Mouse (Mus musculus) brain, adult 10 weeks (tissue): ENCODE data around the gene Pigg. TPM values are rescaled to one million over a fixed set of nuclear protein-coding genes. Genes with fewer than 3 reads are reported as not detected.

Experiments used
- polyA plus RNA-seq: library from polyadenylated mRNA; stranded (reverse); fragments of 350-450 nt; fragmentation: Illumina TruSeq; extraction: RNeasy Lipid Tissue Mini Kit (QIAGEN cat#74804); gene quantifications from one replicate; pipeline ENCODE4 v1.2.3, GENCODE M21; 2015; ENCODE audit warnings: low read depth, low replicate concordance

Gene Pigg
- polyA plus RNA-seq = 12.1 TPM

DNA sequence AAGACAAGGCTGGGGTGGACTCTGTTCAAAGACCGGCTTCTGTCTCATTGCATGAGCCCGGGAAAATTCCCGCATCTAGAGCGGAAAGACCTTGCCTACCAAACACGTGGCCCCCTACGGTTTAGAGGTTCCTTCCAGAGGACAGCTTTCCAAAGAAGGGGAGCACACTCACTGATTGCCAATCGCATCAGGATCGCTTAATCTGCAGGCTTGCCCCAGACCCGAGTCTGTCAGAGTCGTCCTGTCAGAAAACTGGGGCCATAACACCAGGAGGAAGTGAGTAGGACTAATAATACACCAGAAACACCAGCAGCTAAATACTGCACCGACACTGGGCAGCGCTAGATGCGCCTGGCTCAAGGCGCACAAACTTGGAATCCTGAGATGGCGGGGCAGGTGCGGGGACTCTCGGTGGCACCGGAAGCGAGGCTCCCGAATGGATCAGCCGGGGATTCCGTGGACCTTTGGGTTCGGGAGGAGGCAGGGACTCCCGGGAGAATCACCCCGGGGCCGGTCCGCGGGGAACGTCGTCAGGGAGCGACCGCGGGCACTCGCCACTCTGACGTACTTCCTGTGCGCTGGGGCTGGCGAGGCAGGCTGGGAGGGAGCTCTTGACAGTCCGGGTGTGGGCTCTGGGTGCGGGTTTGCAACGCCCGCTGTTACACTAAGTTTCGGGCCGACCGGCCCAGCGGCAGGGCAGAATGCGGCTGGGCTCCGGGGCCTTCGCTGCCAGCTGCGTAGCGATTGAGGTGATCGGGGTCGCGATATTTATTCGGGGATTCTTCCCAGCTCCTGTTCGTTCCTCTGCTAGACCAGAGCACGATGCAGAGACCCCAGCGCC, at the start of gene Pigg:
TSS of gene Pigg (plus strand) at position 386 of the 841 bp plus-strand sequence.

DNA sequence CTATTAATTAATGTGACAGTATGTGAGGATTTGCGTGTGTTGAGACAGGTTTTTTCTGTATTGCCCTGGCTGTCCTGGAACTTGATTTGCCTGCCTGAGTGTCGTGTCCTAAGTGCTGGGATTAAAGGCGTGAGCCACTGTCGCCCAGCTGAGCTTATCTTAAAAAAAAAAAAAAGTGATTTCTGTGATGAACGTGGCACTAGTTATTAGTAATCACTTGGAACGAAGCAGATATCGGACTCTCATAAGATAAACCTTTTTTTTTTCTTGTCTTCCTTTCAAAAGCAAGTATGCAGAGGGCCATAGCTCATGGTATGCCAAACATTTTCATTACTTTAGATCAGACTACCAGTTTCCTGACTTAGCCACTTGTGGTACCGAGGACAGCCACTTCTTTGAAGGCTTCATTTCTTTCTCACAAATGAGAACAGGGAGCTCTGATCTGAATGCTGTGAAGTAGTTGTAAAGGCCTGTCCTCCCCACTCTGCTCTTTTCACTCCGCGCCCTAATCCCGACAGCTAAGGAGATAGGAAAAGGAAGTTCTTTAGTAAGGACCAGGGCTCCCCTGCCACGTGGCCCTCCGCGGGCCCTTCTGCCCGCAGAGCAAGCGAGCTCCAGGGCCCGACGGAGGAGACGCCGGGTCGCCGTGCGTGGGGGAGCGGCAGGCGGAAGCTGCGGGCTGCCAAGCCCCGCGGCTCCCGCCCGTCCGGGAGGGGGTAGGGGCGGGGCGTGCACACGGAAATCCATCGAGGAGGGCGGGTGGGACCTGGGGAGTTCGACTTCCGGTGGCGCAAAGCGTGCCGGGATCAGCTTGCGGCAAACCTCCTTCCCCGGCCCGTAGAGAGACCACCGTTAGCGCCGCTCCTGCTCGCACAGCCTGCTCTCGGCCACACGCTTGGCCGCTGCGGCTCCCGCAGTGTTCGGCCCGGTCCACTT, 44.0 kb upstream of the Pigg start, which contains the start of gene Dr1:
TSS of gene Dr1 (plus strand) at position 771 of the 936 bp plus-strand sequence.

DNA sequence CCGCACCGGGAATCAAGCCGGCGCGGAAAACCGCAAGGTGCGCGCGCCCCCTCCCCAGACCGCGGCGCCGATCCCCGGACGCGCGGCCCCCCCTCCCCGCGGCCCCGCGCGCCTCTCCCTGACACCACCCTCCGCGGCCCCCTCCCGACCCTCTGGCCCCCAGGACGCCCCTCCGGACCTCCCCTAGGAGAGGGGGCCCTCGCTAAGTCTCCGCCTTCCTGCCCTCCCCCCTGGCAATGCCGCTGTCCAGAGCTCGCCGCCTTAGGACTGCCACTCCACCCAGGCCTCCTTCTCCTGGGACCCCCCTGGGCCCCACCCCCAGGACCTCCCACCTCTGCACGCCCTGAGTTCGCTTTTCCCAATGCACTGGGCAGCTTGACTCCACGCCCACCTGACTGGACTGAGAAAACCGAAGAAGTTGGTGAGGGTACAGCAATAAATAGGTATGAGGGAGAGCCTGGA, 55.5 kb downstream of the Pigg start, which contains the start of gene Gm42517:
TSS of gene Gm42517 (minus strand) at position 52 of the 462 bp plus-strand sequence.

DNA sequence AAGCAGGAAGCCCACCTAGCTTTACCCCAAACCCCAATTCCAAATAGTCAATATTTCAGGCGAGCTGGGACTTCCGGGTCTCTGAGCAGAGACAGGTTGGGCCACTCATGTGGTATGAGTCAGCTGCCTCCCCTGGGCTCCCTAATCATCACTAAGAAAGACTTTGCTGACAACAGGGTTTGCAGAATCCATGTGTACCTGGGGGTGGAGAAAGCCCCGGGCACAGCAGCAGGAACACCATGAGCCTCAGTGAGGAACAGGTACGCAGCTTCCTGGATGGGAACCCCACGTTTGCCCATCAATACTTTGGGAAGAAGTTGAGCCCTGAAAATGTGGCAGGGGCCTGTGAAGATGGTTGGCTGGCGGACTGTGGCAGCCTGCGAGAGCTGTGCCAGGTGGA, 75.8 kb downstream of the Pigg start, which contains the start of gene Pde6b:
TSS of gene Pde6b (plus strand) at position 191 of the 400 bp plus-strand sequence.

Other genes with a start within 250 kb of the Pigg start
- 42.8 TPM for gene Mtf2, start 246.9 kb upstream of the Pigg start, polyA plus RNA-seq
- gene Tmed5, start 180.0 kb upstream of the Pigg start, polyA plus RNA-seq = 38.0 TPM
- gene Ccdc18, start 179.7 kb upstream of the Pigg start, polyA plus RNA-seq = 1.0 TPM
- 39.5 TPM for gene Dr1, start 43.7 kb upstream of the Pigg start, polyA plus RNA-seq
- 32.2 TPM for gene Gm42517, start 55.3 kb downstream of the Pigg start, polyA plus RNA-seq
- gene Pde6b, start 75.8 kb downstream of the Pigg start, polyA plus RNA-seq = 0.21 TPM
- gene Atp5k, start 121.8 kb downstream of the Pigg start, polyA plus RNA-seq = 1,292 TPM
- 0.46 TPM for gene Mfsd7a, start 136.3 kb downstream of the Pigg start, polyA plus RNA-seq
- 17.0 TPM for gene Pcgf3, start 148.6 kb downstream of the Pigg start, polyA plus RNA-seq
- gene Cplx1, start 237.4 kb downstream of the Pigg start, polyA plus RNA-seq = 706 TPM